Mouse (Mus musculus) megakaryocyte, embryonic 14.5 days (primary cell): ENCODE data around the gene Stk11.

Experiments
- FLI1 ChIP-seq: IDR thresholded peaks from 2 replicates; pipeline ENCODE4 v1.6.1; 2012; ENCODE audit warnings: low read length, inconsistent platforms, mixed read lengths
- GATA1 ChIP-seq: IDR thresholded peaks from 3 replicates; pipeline ENCODE4 v1.6.1; 2012; ENCODE audit warnings: mixed read lengths, low read length, inconsistent platforms, borderline replicate concordance

DNA sequence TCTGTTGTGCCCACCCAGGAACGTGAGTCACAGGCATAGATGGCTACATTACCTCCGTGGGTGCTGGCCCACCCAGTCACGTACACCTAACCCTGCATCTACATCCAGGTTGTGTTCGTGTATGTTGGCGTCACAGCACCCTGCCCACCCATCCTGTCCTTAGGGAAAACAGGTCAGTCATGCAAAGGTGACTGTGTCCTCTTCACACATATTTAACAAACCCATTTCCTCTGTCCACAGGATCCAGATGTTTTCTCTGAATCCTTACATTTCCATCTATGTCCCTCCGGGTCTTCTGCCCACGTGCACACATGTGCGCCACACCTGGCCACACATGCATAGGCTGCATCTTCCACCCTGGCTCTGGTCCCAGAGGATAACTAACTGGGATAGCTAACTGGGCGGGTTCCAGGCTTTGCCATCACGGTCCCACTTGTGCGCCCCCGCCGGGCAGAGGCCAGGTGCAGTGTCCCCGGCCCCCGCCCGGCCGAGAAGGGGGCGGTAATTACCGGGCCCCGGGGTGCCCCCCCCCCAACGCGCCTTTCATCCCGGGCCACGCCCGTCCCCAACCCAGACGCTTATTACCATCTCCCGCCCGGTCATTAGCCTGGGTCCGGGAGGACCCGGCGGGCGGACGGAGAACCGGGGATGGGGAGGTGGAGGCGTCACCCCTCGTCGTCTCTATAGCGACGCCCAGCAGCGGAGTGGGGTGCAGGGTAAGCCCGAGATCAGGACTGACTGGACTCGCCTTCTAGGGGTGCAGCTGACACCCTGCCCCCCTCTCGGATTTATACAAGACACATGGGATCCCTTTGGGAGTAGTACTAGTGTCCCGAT, 48.8 kb downstream of the Stk11 start:
- TF ChIP-seq GATA1 = no peak
- no peak for TF ChIP-seq FLI1
